Mouse (Mus musculus) hindbrain, embryonic 13.5 days (tissue): Measurements from ENCODE around the gene Sord. TPM values are rescaled to one million over a fixed set of nuclear protein-coding genes. Genes with fewer than 3 reads are reported as not detected.

Experiments used
- ATAC-seq: fragments of 200-750 bp; cut with Nextera tagmentation; 2 replicates; pipeline ENCODE4 v1.8.0; 2017; ENCODE audit warnings: moderate TSS enrichment; ENCODE audit not compliant: low FRiP score
- H3K27ac ChIP-seq: fragments of 300-500 bp; sonication (generic); 2 replicates; pipeline ENCODE4 v1.5.1; 2015; ENCODE audit warnings: inconsistent platforms, mild to moderate bottlenecking, moderate library complexity
- H3K27me3 ChIP-seq: fragments of 300-500 bp; sonication (generic); 2 replicates; pipeline ENCODE4 v1.6.1; 2015; ENCODE audit warnings: mild to moderate bottlenecking, inconsistent platforms
- H3K36me3 ChIP-seq: fragments of 300-500 bp; sonication (generic); 2 replicates; pipeline ENCODE4 v1.6.1; 2015; ENCODE audit warnings: mild to moderate bottlenecking, inconsistent platforms
- H3K4me1 ChIP-seq: fragments of 300-500 bp; sonication (generic); replicated peaks from 2 replicates; pipeline ENCODE4 v1.6.1; 2015; ENCODE audit warnings: inconsistent platforms
- H3K4me2 ChIP-seq: fragments of 300-500 bp; sonication (generic); 2 replicates; pipeline ENCODE4 v1.6.1; 2015; ENCODE audit warnings: inconsistent platforms, mild to moderate bottlenecking, moderate library complexity
- H3K4me3 ChIP-seq: fragments of 300-500 bp; sonication (generic); 2 replicates; pipeline ENCODE4 v1.5.1; 2015; ENCODE audit warnings: mild to moderate bottlenecking, inconsistent platforms
- H3K9ac ChIP-seq: fragments of 300-500 bp; sonication (generic); 2 replicates; pipeline ENCODE4 v1.6.1; 2015; ENCODE audit warnings: mild to moderate bottlenecking, inconsistent platforms
- H3K9me3 ChIP-seq: fragments of 300-500 bp; sonication (generic); 2 replicates; pipeline ENCODE4 v1.6.1; 2016; ENCODE audit warnings: inconsistent platforms
- WGBS: fragments of 180-500 bp; shearing (Covaris S2); methylation state at CpG from one replicate; pipeline ENCODE4 v1.1.7; 2015; 5-methylcytosine and 5-hydroxymethylcytosine counted together
- polyA plus RNA-seq: library from polyadenylated mRNA; unstranded; fragments of >200 nt; fragmentation: Nextera tagmentation; extraction: Ambion mirVana; gene quantifications from 2 replicates; pipeline ENCODE4 v1.2.1, GENCODE M21; 2015

The Sord gene
- polyA plus RNA-seq, 1 experiment from 2014 or later = 18.7 TPM

- 1% methylated on average over 43 of the region's 43 CpGs for WGBS
- Histone ChIP-seq H3K9ac (no peak within 1 kb of the TSS), H3K9me3 (no peaks in the 10 kb centered on the region), H3K36me3 (no peaks in the 10 kb centered on the region), H3K27ac (no peak within 1 kb of the TSS), H3K4me3 (peak within 1 kb of the TSS; percentile 28), H3K27me3 (peaks cover 99% of the 10 kb centered on the region), H3K4me1 (peaks cover 49% of the 10 kb centered on the region), H3K4me2 (peak within 1 kb of the TSS; percentile 44)
- no peak for ATAC-seq
Observed at GRCm38 (mm10) chr2:122298596-122299490, 64.3 kb downstream of the Sord start, which contains the start of gene Duoxa2. Gene Duoxa2, plus strand, starts transcription at chr2:122298900.

- H3K4me3 ChIP-seq = 0 out of 2 replicates have a peak overlapping the region, but pooled peaks have one; percentile 45
- 7% methylated on average over 14 of the region's 14 CpGs for WGBS
Observed at GRCm38 (mm10) chr2:122299911-122300655, 65.5 kb downstream of the Sord start.

GRCm38 (mm10) chr2:122300656-122301020 lies 66.1 kb downstream of the Sord start:
- peaks cover 49% of the 10 kb centered on the region for H3K4me1 ChIP-seq
- 2% methylated on average over 14 of the region's 14 CpGs for WGBS

More at GRCm38 (mm10) chr2:122299911-122300655, 65.5 kb downstream of the Sord start:
- peaks cover 49% of the 10 kb centered on the region for H3K4me1 ChIP-seq
- peaks cover 99% of the 10 kb centered on the region for H3K27me3 ChIP-seq
- H3K4me2 ChIP-seq = no peak overlapping the region
- no peak for ATAC-seq
- no peak overlapping the region for H3K9ac ChIP-seq
- no peaks in the 10 kb centered on the region for H3K36me3 ChIP-seq
- H3K9me3 ChIP-seq = no peaks in the 10 kb centered on the region
- H3K27ac ChIP-seq = no peak overlapping the region

GRCm38 (mm10) chr2:122301081-122301920 lies 66.8 kb downstream of the Sord start:
- no peak overlapping the region for H3K27ac ChIP-seq
- no peaks in the 10 kb centered on the region for H3K9me3 ChIP-seq
- 1% methylated on average over 48 of the region's 48 CpGs for WGBS
- H3K36me3 ChIP-seq = no peaks in the 10 kb centered on the region
- H3K9ac ChIP-seq = peak overlapping the region; percentile 67
- ATAC-seq = peak; percentile 49
- H3K27me3 ChIP-seq = peaks cover 99% of the 10 kb centered on the region
- peaks cover 49% of the 10 kb centered on the region for H3K4me1 ChIP-seq
- peak overlapping the region; percentile 88 for H3K4me2 ChIP-seq
- H3K4me3 ChIP-seq = peak overlapping the region; percentile 45

More at GRCm38 (mm10) chr2:122300656-122301020, 66.1 kb downstream of the Sord start:
- no peak overlapping the region for H3K27ac ChIP-seq
- no peak for ATAC-seq
- no peak overlapping the region for H3K9ac ChIP-seq
- H3K4me3 ChIP-seq = peak overlapping the region; percentile 45
- no peaks in the 10 kb centered on the region for H3K9me3 ChIP-seq
- H3K4me2 ChIP-seq = peak overlapping the region; percentile 88
- peaks cover 99% of the 10 kb centered on the region for H3K27me3 ChIP-seq
- no peaks in the 10 kb centered on the region for H3K36me3 ChIP-seq

- ATAC-seq = no peak; the same call in 1 of the 2 replicates
- H3K9ac ChIP-seq = peak overlapping the region; percentile 67
- H3K4me3 ChIP-seq = peak overlapping the region; percentile 45
- H3K9me3 ChIP-seq = no peaks in the 10 kb centered on the region
- peaks cover 45% of the 10 kb centered on the region for H3K4me1 ChIP-seq
- H3K27me3 ChIP-seq = peaks cover 100% of the 10 kb centered on the region
- 6% methylated on average over 23 of the region's 23 CpGs for WGBS
- peak overlapping the region; percentile 88 for H3K4me2 ChIP-seq
- H3K27ac ChIP-seq = no peak overlapping the region
- H3K36me3 ChIP-seq = no peaks in the 10 kb centered on the region
Observed at GRCm38 (mm10) chr2:122301921-122302573, 67.5 kb downstream of the Sord start.

- Histone ChIP-seq H3K36me3 (no peaks in the 10 kb centered on the region), H3K4me1 (peaks cover 38% of the 10 kb centered on the region), H3K4me3 (no peak overlapping the region), H3K27ac (no peak overlapping the region), H3K9ac (no peak overlapping the region), H3K9me3 (no peaks in the 10 kb centered on the region), H3K27me3 (peaks cover 99% of the 10 kb centered on the region), H3K4me2 (no peak overlapping the region)
- ATAC-seq = peak; percentile 70
- 15% methylated on average over 9 of the region's 9 CpGs for WGBS
Observed at GRCm38 (mm10) chr2:122302574-122303241, 68.2 kb downstream of the Sord start.

- peaks cover 90% of the 10 kb centered on the region for H3K27me3 ChIP-seq
- 88% methylated on average over 6 of the region's 6 CpGs for WGBS
- ATAC-seq = no peak
Observed at GRCm38 (mm10) chr2:122304544-122304943, 70.0 kb downstream of the Sord start.

GRCm38 (mm10) chr2:122305097-122305892 lies 70.7 kb downstream of the Sord start:
- no peak for ATAC-seq
- H3K9me3 ChIP-seq = no peaks in the 10 kb centered on the region
- no peak overlapping the region for H3K4me3 ChIP-seq
- WGBS = 86% methylated on average over 16 of the region's 16 CpGs
- H3K4me2 ChIP-seq = no peak overlapping the region
- H3K9ac ChIP-seq = no peak overlapping the region
- H3K4me1 ChIP-seq = peaks cover 21% of the 10 kb centered on the region
- H3K27ac ChIP-seq = no peak overlapping the region
- H3K36me3 ChIP-seq = no peaks in the 10 kb centered on the region
- H3K27me3 ChIP-seq = peaks cover 83% of the 10 kb centered on the region

More at GRCm38 (mm10) chr2:122304544-122304943, 70.0 kb downstream of the Sord start:
- Histone ChIP-seq H3K4me1 (peaks cover 21% of the 10 kb centered on the region), H3K4me3 (no peak overlapping the region), H3K9ac (no peak overlapping the region), H3K27ac (no peak overlapping the region), H3K36me3 (no peaks in the 10 kb centered on the region), H3K9me3 (no peaks in the 10 kb centered on the region), H3K4me2 (no peak overlapping the region)

GRCm38 (mm10) chr2:122306184-122306583 lies 71.6 kb downstream of the Sord start:
- no peak for ATAC-seq
- Histone ChIP-seq H3K9ac (no peak overlapping the region), H3K27me3 (peaks cover 74% of the 10 kb centered on the region), H3K4me1 (peaks cover 12% of the 10 kb centered on the region), H3K4me3 (no peak overlapping the region), H3K36me3 (no peaks in the 10 kb centered on the region), H3K27ac (no peak overlapping the region), H3K9me3 (no peaks in the 10 kb centered on the region), H3K4me2 (no peak overlapping the region)
- 59% methylated on average over 4 of the region's 4 CpGs for WGBS

- H3K27me3 ChIP-seq = peaks cover 69% of the 10 kb centered on the region
Observed at GRCm38 (mm10) chr2:122309647-122310046, 75.1 kb downstream of the Sord start.

More at GRCm38 (mm10) chr2:122309647-122310046, 75.1 kb downstream of the Sord start:
- no peak overlapping the region for H3K4me3 ChIP-seq
- no peak overlapping the region for H3K4me2 ChIP-seq
- no peaks in the 10 kb centered on the region for H3K36me3 ChIP-seq
- H3K4me1 ChIP-seq = peaks cover 8% of the 10 kb centered on the region
- H3K9ac ChIP-seq = no peak overlapping the region
- 26% methylated on average over 3 of the region's 3 CpGs for WGBS
- no peak overlapping the region for H3K27ac ChIP-seq
- ATAC-seq = no peak
- no peaks in the 10 kb centered on the region for H3K9me3 ChIP-seq
